Mouse (Mus musculus) intestine, postnatal 0 days (tissue): ENCODE data around the gene Ankrd24. TPM values are rescaled to one million over a fixed set of nuclear protein-coding genes. Genes with fewer than 3 reads are reported as not detected.
"Not testable (repeated sequence)": the region's sequence is repeated elsewhere in the genome, so short reads cannot be mapped to it uniquely, and the experiment has no call there.

Experiments
- ATAC-seq: fragments of 200-750 bp; cut with Nextera tagmentation; 2 replicates; pipeline ENCODE4 v1.8.0; 2017; ENCODE audit warnings: mild to moderate bottlenecking, moderate TSS enrichment, moderate library complexity
- H3K27ac ChIP-seq: fragments of 300-500 bp; sonication (generic); 2 replicates; pipeline ENCODE4 v1.5.1; 2014; ENCODE audit warnings: mild to moderate bottlenecking, low read depth, low read length, moderate library complexity
- H3K27me3 ChIP-seq: fragments of 300-500 bp; sonication (generic); replicated peaks from 2 replicates; pipeline ENCODE4 v1.6.1; 2014; ENCODE audit warnings: low read length, mixed read lengths; ENCODE audit not compliant: control insufficient read depth, insufficient read depth
- H3K36me3 ChIP-seq: fragments of 300-500 bp; sonication (generic); 2 replicates; pipeline ENCODE4 v1.6.1; 2014; ENCODE audit warnings: mild to moderate bottlenecking, moderate library complexity; ENCODE audit not compliant: control insufficient read depth, insufficient read depth
- H3K4me1 ChIP-seq: fragments of 300-500 bp; sonication (generic); replicated peaks from 2 replicates; pipeline ENCODE4 v1.6.1; 2014; ENCODE audit warnings: antibody characterized with exemption, low read length, mixed read lengths; ENCODE audit not compliant: control insufficient read depth, insufficient read depth
- H3K4me2 ChIP-seq: fragments of 300-500 bp; sonication (generic); replicated peaks from 2 replicates; pipeline ENCODE4 v1.6.1; 2014; ENCODE audit warnings: low read depth, mild to moderate bottlenecking, moderate library complexity
- H3K4me3 ChIP-seq: fragments of 300-500 bp; sonication (generic); 2 replicates; pipeline ENCODE4 v1.5.1; 2014; ENCODE audit warnings: low read depth, low read length
- H3K9ac ChIP-seq: fragments of 300-500 bp; sonication (generic); 2 replicates; pipeline ENCODE4 v1.6.1; 2014; ENCODE audit warnings: mild to moderate bottlenecking, low read depth, low read length
- H3K9me3 ChIP-seq: fragments of 300-500 bp; sonication (generic); 2 replicates; pipeline ENCODE4 v1.6.1; 2016; ENCODE audit warnings: mixed run types; ENCODE audit not compliant: control insufficient read depth
- CTCF ChIP-seq: sonication (generic); IDR thresholded peaks from 2 replicates; pipeline ENCODE4 v1.5.1; 2016; ENCODE audit warnings: low read depth, mild to moderate bottlenecking, control low read depth, antibody characterized with exemption, moderate library complexity
- WGBS: fragments of 180-500 bp; shearing (Covaris S2); extraction: QIAGEN DNeasy Blood & Tissue Kit; methylation state at CpG from one replicate; pipeline ENCODE4 v1.1.7; 2014; 5-methylcytosine and 5-hydroxymethylcytosine counted together
- polyA plus RNA-seq: library from polyadenylated mRNA; unstranded; fragments of >200 nt; fragmentation: Nextera tagmentation; extraction: Ambion mirVana; gene quantifications from 2 replicates; pipeline ENCODE4 v1.2.1, GENCODE M21; 2015

The Ankrd24 gene
- polyA plus RNA-seq, 1 experiment from 2014 or later, result 4.2 TPM

- peak overlapping the region; percentile 74 for H3K4me3 ChIP-seq
- WGBS, result 51% methylated on average over 2 of the region's 2 CpGs
- H3K4me2 ChIP-seq, result peak overlapping the region; percentile 92
- H3K9ac ChIP-seq, result no peak overlapping the region
- H3K27me3 ChIP-seq, result no peaks in the 10 kb centered on the region
- no peak for TF ChIP-seq CTCF
- H3K36me3 ChIP-seq, result no peaks in the 10 kb centered on the region; the same call in 1 of the 2 replicates
- ATAC-seq, result no peak
- peak overlapping the region; percentile 94; the same call in 1 of the 2 replicates for H3K27ac ChIP-seq
- H3K4me1 ChIP-seq, result 0 out of 2 replicates have a peak, but pooled peaks cover 4% of the 10 kb centered on the region
- no peaks in the 10 kb centered on the region for H3K9me3 ChIP-seq
Observed at GRCm38 (mm10) chr10:81644162-81644561, 15.8 kb downstream of the Ankrd24 start.

DNA sequence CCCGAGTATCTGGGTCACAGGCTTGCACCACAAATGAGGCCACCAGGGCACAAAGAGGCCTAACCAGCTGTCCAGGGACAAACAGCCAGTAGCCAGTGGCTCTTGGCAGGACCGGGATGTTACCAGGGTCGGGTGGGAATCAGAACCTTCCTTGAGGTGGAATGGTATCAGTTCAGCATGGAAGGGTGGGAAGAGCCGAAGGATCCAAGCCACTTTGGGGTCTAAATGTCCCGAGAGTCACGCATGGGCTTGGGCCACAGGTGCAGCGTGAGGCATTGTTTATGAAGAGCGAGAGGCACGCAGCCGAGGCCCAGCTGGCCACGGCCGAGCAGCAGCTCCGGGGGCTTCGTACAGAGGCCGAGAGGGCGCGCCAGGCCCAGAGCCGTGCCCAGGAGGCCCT, 16.4 kb downstream of the Ankrd24 start:
- H3K4me3 ChIP-seq, result no peak overlapping the region
- H3K9ac ChIP-seq, result no peak overlapping the region
- no peaks in the 10 kb centered on the region; the same call in 1 of the 2 replicates for H3K36me3 ChIP-seq
- no peaks in the 10 kb centered on the region for H3K27me3 ChIP-seq
- H3K4me2 ChIP-seq, result no peak overlapping the region
- H3K9me3 ChIP-seq, result no peaks in the 10 kb centered on the region
- 0 out of 2 replicates have a peak, but pooled peaks cover 4% of the 10 kb centered on the region for H3K4me1 ChIP-seq
- TF ChIP-seq CTCF, result no peak
- 93% methylated on average over 18 of the region's 18 CpGs for WGBS
- no peak overlapping the region for H3K27ac ChIP-seq
- ATAC-seq, result no peak

GRCm38 (mm10) chr10:81645391-81645790, 17.1 kb downstream of the Ankrd24 start:
- H3K4me1 ChIP-seq, result 0 out of 2 replicates have a peak, but pooled peaks cover 4% of the 10 kb centered on the region
- H3K4me2 ChIP-seq, result no peak overlapping the region
- H3K9me3 ChIP-seq, result no peaks in the 10 kb centered on the region
- no peak overlapping the region for H3K9ac ChIP-seq
- no peak for TF ChIP-seq CTCF
- WGBS, result 87% methylated on average over 4 of the region's 4 CpGs
- no peaks in the 10 kb centered on the region for H3K27me3 ChIP-seq
- H3K36me3 ChIP-seq, result no peaks in the 10 kb centered on the region
- H3K27ac ChIP-seq, result no peak overlapping the region
- no peak overlapping the region for H3K4me3 ChIP-seq
- ATAC-seq, result no peak

DNA sequence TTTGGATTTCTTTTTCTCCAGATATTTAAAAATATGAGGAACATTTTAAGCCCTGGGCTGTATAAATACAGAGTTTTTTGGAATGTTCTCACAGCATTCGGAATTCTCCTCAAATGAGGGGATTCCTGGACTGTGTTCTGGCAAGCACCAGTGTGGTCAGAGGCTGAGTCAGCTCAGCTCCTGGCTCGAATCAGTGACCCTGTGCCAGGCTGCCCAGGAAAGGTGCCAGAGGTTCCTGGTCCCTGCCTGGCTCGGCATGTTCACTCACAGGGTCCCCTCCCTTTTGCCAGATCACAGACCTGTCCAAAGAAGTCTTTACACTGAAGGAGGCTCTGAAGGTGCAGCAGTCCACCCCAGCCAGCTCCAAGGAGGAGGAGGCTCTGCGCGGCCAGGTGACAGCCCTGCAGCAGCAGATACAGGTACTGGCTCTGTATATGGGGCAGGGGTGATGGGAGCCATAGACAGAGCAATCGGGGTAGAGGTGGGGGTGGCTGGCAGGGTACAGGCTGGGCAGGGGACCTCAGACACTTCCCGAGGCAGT, 17.7 kb downstream of the Ankrd24 start:
- no peak overlapping the region for H3K9ac ChIP-seq
- H3K4me1 ChIP-seq, result 0 out of 2 replicates have a peak, but pooled peaks cover 4% of the 10 kb centered on the region
- H3K4me3 ChIP-seq, result no peak overlapping the region
- WGBS, result 88% methylated on average over 7 of the region's 7 CpGs
- H3K27me3 ChIP-seq, result no peaks in the 10 kb centered on the region
- no peak overlapping the region for H3K27ac ChIP-seq
- TF ChIP-seq CTCF, result no peak
- no peaks in the 10 kb centered on the region; the same call in 1 of the 2 replicates for H3K36me3 ChIP-seq
- ATAC-seq, result no peak
- no peaks in the 10 kb centered on the region for H3K9me3 ChIP-seq
- no peak overlapping the region for H3K4me2 ChIP-seq

DNA sequence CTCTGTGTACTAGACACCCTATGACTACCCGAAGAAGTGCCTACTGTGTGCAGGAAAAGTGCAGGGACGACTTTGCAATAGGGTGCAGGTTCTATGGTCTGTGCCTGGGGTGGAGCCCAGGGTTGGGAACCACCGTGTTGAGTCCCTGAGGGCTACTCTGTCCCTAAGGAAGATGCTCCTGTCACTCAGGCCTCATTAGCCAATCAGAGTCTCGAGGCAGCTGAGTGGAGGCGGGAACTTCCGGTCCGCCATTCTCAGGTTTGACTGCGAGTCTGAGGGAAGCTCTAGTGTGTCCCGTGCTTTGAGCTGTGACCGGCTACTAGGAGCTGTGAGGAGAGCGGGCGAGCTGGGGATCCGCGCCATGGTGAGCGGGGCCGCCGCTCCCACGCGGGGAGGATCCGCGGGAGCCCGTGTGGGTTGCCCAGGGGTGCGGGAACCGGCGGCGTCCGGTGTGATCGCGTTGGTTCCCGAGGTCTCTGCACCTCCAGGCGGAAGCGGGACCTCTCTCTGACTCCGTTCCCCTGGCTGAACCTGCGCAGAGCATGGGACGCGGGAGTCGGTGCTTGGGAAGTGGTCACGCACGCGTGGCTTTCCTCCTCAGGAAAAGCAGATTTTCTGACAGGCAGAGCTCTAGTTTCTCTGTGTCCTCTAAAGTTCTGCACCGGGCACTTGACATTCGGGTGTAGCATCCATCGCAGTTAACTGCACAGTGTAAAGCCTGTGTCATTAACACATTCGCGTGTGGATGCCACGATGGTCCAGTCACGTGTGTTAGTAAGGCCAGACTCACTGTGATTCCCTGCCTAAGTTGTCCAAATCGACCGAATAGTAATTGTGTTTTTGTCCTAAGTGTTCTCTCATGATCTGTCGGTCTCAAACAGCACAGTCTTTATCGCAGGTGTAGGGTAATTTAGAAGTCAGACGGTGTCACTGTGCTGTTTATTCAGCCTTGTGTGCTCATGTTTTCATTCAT, 20.7 kb downstream of the Ankrd24 start, which contains the start of gene Gm10778:
TSS of gene Gm10778 (plus strand) at position 257 of the 973 bp plus-strand sequence.
- Histone ChIP-seq H3K4me3 (peak within 1 kb of the TSS; percentile 48), H3K27ac (peak within 1 kb of the TSS; percentile 80), H3K4me2 (peak within 1 kb of the TSS; percentile 66), H3K9ac (peak within 1 kb of the TSS; percentile 65)
- peak; percentile 93 for ATAC-seq
- H3K4me1 ChIP-seq, H3K27me3 ChIP-seq, H3K36me3 ChIP-seq, H3K9me3 ChIP-seq: not testable (repeated sequence)
- WGBS, result 3% methylated on average over 24 of the region's 52 CpGs

GRCm38 (mm10) chr10:81655178-81655577, 26.8 kb downstream of the Ankrd24 start:
- 92% methylated on average over 10 of the region's 10 CpGs for WGBS
- Histone ChIP-seq H3K4me1 (no peaks in the 10 kb centered on the region), H3K27ac (no peak overlapping the region), H3K4me2 (no peak overlapping the region), H3K4me3 (no peak overlapping the region), H3K36me3 (peaks cover 14% of the 10 kb centered on the region), H3K9me3 (peaks cover 28% of the 10 kb centered on the region; the same call in 1 of the 2 replicates), H3K27me3 (no peaks in the 10 kb centered on the region), H3K9ac (no peak overlapping the region)
- no peak for ATAC-seq
- TF ChIP-seq CTCF, result no peak
